Mouse (Mus musculus): ENCODE results near the gene Thap7. TPM values are rescaled to one million over a fixed set of nuclear protein-coding genes. Genes with fewer than 3 reads are reported as not detected.
A peak's percentile ranks its signal among the peaks of the same experiment; 100 is the strongest.

Thap7 gene
- total and polyA plus RNA-seq, 3 experiments: 65.4 to 65.5 TPM; not detected in 1

DNA sequence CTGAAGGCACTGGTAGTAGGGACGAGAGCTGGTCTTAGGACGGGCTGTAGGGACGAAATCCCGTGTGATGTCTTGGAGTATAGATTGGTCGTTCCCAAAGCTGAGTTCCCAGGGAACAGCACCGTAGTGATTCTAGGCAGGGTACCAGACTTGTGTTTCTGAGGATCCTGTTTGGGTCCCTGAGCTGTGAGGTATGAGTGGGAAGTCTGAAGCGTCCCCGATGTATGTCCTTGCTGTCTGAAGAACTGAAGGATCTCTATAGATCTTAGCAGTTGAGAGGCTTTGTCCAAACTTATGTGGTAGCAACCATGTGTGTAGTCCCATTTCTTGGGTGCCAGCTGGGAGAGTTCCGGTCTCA, 21.7 kb downstream of the Thap7 start:
- peak overlapping the region; percentile 98 for H3K27ac ChIP-seq (ENCODE audit: control insufficient read depth, low read depth, low read length)
- DNase-seq (ENCODE audit: low read depth, low spot score): no peak
- H3K9ac ChIP-seq (ENCODE audit: control insufficient read depth, low read depth, low read length, poor library complexity, severe bottlenecking): peak overlapping the region; percentile 78

DNA sequence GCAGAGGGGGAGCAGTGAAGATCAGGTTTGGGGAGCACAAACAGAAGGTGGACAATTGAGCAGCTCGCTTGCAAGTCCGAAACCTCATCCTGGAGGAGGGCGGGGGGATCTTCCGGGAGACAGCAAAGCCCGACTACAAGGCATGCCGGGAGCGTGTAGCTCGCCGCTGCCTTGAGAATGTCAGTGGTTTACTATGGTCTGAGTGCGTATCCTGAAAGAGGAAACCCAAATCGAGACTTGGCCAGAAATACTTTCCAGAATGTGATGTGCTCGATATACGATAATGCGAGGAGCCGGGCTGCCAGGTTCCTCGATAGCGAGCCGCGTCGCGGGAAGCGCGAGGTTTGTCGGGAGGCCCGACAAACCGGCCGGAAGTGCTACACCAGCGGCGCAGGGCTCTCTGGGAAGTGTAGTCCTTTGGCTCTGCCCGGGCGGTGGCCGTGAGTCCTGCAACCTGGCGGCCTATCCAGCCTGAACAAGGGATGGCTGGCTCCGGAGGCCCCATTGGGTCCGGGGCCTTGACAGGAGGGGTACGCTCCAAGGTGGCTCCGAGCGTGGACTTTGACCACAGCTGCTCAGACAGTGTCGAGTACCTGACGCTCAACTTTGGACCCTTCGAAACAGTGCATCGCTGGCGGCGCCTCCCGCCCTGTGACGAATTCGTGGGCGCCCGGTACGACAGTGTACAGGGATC, 22.2 kb downstream of the Thap7 start, which contains the start of gene Lztr1:
TSS of gene Lztr1 (plus strand) at position 143 of the 694 bp plus-strand sequence.
- DNase-seq (ENCODE audit: low read depth, low spot score): peak; percentile 95
- TF ChIP-seq TCF12 (IDR thresholded peaks at IDR 0.05; ENCODE audit: low read depth, low read length) (peak; percentile 62; the same call in 1 of the 2 replicates), POLR2A (IDR thresholded peaks at IDR 0.05; ENCODE audit: control insufficient read depth in 1 of 2, insufficient read depth in 1 of 2, low read depth in 1 of 2, low read length in 2 of 2, poor library complexity in 1 of 2) (peak; percentile 78 to 97), TBP (IDR thresholded peaks at IDR 0.05; ENCODE audit: low read depth, low read length) (peak; percentile 73; the same call in 1 of the 2 replicates), BHLHE40 (IDR thresholded peaks at IDR 0.05; ENCODE audit: borderline replicate concordance, low read depth, low read length) (no peak), NRF1 (IDR thresholded peaks at IDR 0.05; ENCODE audit: insufficient read depth, low read depth, low read length, poor library complexity, severe bottlenecking) (peak; percentile 22; the same call in 1 of the 2 replicates), ZMIZ1 (IDR thresholded peaks at IDR 0.05; ENCODE audit: low read depth, low read length) (peak; percentile 68; the same call in 1 of the 2 replicates), GATA1 (IDR thresholded peaks at IDR 0.05; ENCODE audit: low read depth, low read length) (peak; percentile 34; the same call in 1 of the 2 replicates), ETS1 (IDR thresholded peaks at IDR 0.05; ENCODE audit: low read depth, low read length) (0 out of 2 replicates have a peak, but pooled peaks have one; percentile 24), USF1 (IDR thresholded peaks at IDR 0.05; ENCODE audit: low read depth, low read length) (no peak), NELFE (IDR thresholded peaks at IDR 0.05; ENCODE audit: low read depth, low read length) (peak; percentile 95), ELF1 (IDR thresholded peaks at IDR 0.05; ENCODE audit: low read depth, low read length) (peak; percentile 84), USF2 (IDR thresholded peaks at IDR 0.05; ENCODE audit: borderline replicate concordance in 1 of 2, insufficient read depth in 1 of 2, low read depth in 1 of 2, low read length in 2 of 2) (no peak), TAL1 (IDR thresholded peaks at IDR 0.05; ENCODE audit: low read length) (peak; percentile 12; the same call in 1 of the 2 replicates), POLR2AphosphoS5 (IDR thresholded peaks at IDR 0.05; ENCODE audit: borderline replicate concordance, low read depth, low read length) (peak; percentile 32; the same call in 1 of the 2 replicates), MAFK (IDR thresholded peaks at IDR 0.05; ENCODE audit: borderline replicate concordance, low read depth, low read length) (no peak), MYC (IDR thresholded peaks at IDR 0.05; ENCODE audit: low read depth, low read length) (0 out of 2 replicates have a peak, but pooled peaks have one; percentile 70), POLR2AphosphoS2 (IDR thresholded peaks at IDR 0.05; ENCODE audit: low read length) (peak; percentile 73; the same call in 1 of the 2 replicates), MAZ (IDR thresholded peaks at IDR 0.05; ENCODE audit: low read depth, low read length) (peak; percentile 96), SMC3 (IDR thresholded peaks at IDR 0.05; ENCODE audit: low read depth, low read length) (no peak), RCOR1 (IDR thresholded peaks at IDR 0.05; ENCODE audit: low read depth, low read length) (no peak), MXI1 (IDR thresholded peaks at IDR 0.05; ENCODE audit: low read depth, low read length) (peak; percentile 75), MAX (IDR thresholded peaks at IDR 0.05; ENCODE audit: low read length) (peak; percentile 61; the same call in 1 of the 2 replicates), E2F4 (IDR thresholded peaks at IDR 0.05; ENCODE audit: borderline replicate concordance, low read depth, low read length) (0 out of 2 replicates have a peak, but pooled peaks have one; percentile 59), CHD2 (IDR thresholded peaks at IDR 0.05; ENCODE audit: low read length) (peak; percentile 55; the same call in 1 of the 2 replicates), KAT2A (conservative IDR thresholded peaks at IDR 0.05; ENCODE audit: low read depth, low read length) (peak; percentile 91), HCFC1 (IDR thresholded peaks at IDR 0.05; ENCODE audit: low read depth, low read length) (peak; percentile 97)
- H3K9ac ChIP-seq (ENCODE audit: control insufficient read depth, low read depth, low read length, poor library complexity, severe bottlenecking): peak within 1 kb of the TSS; percentile 78
- peak within 1 kb of the TSS; percentile 98 for H3K27ac ChIP-seq (ENCODE audit: control insufficient read depth, low read depth, low read length)
- H3K9me3 ChIP-seq (replicated peaks; ENCODE audit: insufficient read depth, low read length): no peaks in the 10 kb centered on the region
- H3K36me3 ChIP-seq (ENCODE audit: control insufficient read depth in 1 of 2, insufficient read depth in 2 of 2, low read length in 2 of 2): peaks cover 0 to 15% of the 10 kb centered on the region in 2 experiments; a peak in 2 of 4 replicates
- peaks cover 8% of the 10 kb centered on the region for H3K79me2 ChIP-seq (ENCODE audit: control insufficient read depth, insufficient read depth, low read length, poor library complexity)
- peaks cover 0 to 4% of the 10 kb centered on the region in 2 experiments; a peak in 2 of 4 replicates for H3K27me3 ChIP-seq (ENCODE audit: control insufficient read depth in 1 of 2, insufficient read depth in 2 of 2, low read length in 2 of 2)
- H3K4me1 ChIP-seq (ENCODE audit: control insufficient read depth in 1 of 2, insufficient read depth in 2 of 2, low read length in 2 of 2): peaks cover 9 to 15% of the 10 kb centered on the region in 2 experiments
- peak within 1 kb of the TSS; percentile 75 to 86 for H3K4me3 ChIP-seq (ENCODE audit: control insufficient read depth in 1 of 2, insufficient read depth in 1 of 2, low read depth in 2 of 2, low read length in 2 of 2)

More for the DNA sequence above, 21.7 kb downstream of the Thap7 start:
- Histone ChIP-seq H3K4me3 (ENCODE audit: control insufficient read depth in 1 of 2, insufficient read depth in 1 of 2, low read depth in 2 of 2, low read length in 2 of 2) (peak overlapping the region; percentile 75 to 86), H3K9me3 (replicated peaks; ENCODE audit: insufficient read depth, low read length) (no peaks in the 10 kb centered on the region), H3K4me1 (ENCODE audit: control insufficient read depth in 1 of 2, insufficient read depth in 2 of 2, low read length in 2 of 2) (peaks cover 9 to 15% of the 10 kb centered on the region in 2 experiments), H3K27me3 (ENCODE audit: control insufficient read depth in 1 of 2, insufficient read depth in 2 of 2, low read length in 2 of 2) (peaks cover 0 to 4% of the 10 kb centered on the region in 2 experiments; a peak in 2 of 4 replicates), H3K36me3 (ENCODE audit: control insufficient read depth in 1 of 2, insufficient read depth in 2 of 2, low read length in 2 of 2) (peaks cover 2 to 15% of the 10 kb centered on the region in 2 experiments; a peak in 3 of 4 replicates), H3K79me2 (ENCODE audit: control insufficient read depth, insufficient read depth, low read length, poor library complexity) (peaks cover 8% of the 10 kb centered on the region)
- TF ChIP-seq NELFE (IDR thresholded peaks at IDR 0.05; ENCODE audit: low read depth, low read length): no peak
- no peak for TF ChIP-seq SIN3A (IDR thresholded peaks at IDR 0.05; ENCODE audit: low read length)
- TF ChIP-seq USF1 (IDR thresholded peaks at IDR 0.05; ENCODE audit: low read depth, low read length): no peak
- TF ChIP-seq ZNF384 (IDR thresholded peaks at IDR 0.05; ENCODE audit: low read depth, low read length): no peak
- TF ChIP-seq TAL1 (IDR thresholded peaks at IDR 0.05; ENCODE audit: low read length): no peak
- TF ChIP-seq SMC3 (IDR thresholded peaks at IDR 0.05; ENCODE audit: low read depth, low read length): no peak
- no peak for TF ChIP-seq RAD21 (IDR thresholded peaks at IDR 0.05; ENCODE audit: low read depth, low read length)
- TF ChIP-seq MAFK (IDR thresholded peaks at IDR 0.05; ENCODE audit: borderline replicate concordance, low read depth, low read length): no peak
